Mouse (Mus musculus): ENCODE data around the gene Sirt3.

The Sirt3 gene

DNA sequence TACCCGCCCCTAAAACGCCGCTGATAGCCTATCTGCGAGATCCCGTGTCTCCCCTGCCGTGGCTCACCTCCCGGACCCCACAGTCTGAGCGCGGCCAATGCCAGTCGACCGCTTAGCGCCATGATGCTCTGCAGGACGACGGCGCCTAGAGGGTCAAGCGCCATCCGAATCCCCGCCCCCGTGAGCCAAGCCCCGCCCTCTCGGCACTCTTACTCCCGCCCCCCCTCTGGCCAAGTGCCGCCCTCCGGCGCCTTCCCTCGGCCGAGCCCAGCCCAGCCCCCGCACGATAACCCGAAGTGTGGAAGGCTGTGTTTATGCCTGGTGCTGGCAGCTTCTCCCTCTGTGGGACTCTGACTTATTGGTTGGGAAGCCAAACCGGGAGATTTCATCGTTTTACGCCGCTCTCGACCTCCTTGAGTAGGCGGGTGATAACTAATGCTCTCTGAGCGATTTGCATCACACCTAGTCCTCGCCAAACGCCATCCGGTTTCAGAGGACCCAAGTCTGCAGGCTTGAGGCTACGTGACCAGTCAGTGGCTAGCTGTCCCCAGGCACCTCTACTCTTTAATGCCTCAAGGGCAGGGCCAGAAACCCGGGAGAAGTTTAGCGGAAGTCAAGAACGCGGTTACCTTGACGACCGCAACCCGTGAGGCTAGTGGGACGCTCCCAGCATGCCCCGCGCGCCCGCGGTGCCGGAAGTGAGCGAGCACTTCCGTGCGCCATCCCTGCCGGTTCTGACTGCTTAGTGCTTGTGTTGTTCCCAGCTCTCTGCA lies at the start of gene Sirt3, which contains the start of gene Psmd13:
Gene Sirt3 (minus strand): TSS at position 614 of the 773 bp plus-strand sequence.
Gene Psmd13 (plus strand): TSS at position 273 of the 773 bp plus-strand sequence.
- peak; percentile 95 for DNase-seq (ENCODE audit: low read depth, low spot score)

DNA sequence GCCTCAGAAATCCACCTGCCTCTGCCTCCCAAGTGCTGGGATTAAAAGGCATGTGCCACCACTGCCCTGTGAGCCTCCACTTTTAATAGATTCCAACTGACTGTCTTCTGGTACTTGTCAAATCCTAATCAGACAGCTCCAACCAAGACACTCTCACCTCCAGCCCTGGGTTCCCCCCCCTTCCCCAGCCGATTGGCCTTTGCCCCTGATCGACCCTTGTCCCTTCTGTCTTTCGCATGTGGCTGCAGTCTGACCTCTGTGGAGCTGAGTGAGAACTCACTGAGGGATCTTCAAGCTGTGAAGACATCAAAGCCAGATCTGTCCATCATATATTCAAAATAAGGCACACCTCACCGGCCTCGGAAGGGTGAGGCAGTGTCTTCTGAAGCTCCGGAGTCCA lies 45.1 kb upstream of the Sirt3 start:
- no peak for DNase-seq (ENCODE audit: low read depth, low spot score)

DNA sequence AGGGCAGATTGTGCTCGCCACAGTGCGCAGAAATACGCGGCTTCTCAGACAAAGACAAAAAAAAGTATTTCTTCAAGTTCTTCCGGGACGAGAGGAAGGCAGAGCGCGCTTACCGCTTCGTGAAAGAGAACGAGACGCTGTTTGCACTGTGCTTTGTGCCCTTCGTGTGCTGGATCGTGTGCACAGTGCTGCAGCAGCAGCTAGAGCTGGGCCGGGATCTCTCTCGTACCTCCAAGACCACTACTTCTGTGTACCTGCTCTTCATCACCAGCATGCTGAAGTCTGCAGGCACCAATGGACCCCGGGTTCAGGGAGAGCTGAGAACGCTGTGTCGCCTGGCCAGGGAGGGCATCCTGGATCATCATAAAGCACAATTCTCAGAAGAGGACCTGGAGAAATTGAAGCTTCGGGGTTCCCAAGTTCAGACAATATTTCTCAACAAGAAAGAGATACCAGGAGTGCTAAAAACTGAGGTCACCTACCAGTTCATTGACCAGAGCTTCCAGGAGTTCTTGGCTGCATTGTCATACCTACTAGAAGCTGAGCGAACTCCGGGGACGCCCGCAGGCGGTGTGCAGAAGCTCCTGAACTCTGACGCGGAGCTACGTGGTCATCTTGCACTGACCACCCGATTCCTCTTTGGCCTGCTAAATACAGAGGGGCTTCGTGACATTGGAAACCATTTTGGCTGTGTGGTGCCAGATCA lies 41.1 kb upstream of the Sirt3 start:
- no peak for DNase-seq (ENCODE audit: low read depth, low spot score)

DNA sequence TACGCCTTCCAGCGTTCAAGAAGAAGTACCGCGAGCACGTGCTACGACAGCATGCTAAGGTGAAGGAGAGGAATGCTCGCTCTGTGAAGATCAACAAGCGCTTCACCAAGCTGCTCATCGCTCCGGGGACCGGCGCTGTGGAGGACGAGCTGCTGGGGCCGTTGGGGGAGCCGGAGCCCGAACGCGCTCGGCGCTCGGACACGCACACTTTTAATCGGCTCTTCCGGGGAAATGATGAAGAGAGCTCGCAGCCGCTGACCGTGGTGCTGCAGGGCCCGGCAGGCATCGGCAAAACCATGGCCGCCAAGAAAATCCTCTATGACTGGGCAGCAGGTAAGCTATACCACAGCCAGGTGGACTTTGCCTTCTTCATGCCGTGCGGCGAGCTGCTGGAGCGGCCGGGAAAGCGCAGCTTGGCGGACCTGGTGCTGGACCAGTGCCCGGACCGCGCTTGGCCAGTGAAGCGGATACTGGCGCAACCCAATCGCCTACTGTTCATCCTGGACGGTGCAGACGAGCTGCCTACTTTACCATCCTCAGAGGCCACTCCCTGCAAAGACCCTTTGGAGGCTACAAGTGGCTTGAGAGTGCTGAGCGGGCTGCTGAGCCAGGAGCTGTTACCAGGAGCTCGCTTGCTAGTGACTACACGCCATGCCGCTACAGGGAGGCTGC lies 40.4 kb upstream of the Sirt3 start:
- no peak for DNase-seq (ENCODE audit: low read depth, low spot score)

GRCm38 (mm10) chr7:140921225-140921975 lies 39.3 kb upstream of the Sirt3 start:
- DNase-seq (ENCODE audit: low read depth, low spot score) = no peak

- no peak for DNase-seq (ENCODE audit: low read depth, low spot score)
These were observed 38.4 kb upstream of the Sirt3 start, which contains the start of gene Nlrp6 for GRCm38 (mm10) chr7:140920418-140921029. TSS of gene Nlrp6 (plus strand) at chr7:140920902.

DNA sequence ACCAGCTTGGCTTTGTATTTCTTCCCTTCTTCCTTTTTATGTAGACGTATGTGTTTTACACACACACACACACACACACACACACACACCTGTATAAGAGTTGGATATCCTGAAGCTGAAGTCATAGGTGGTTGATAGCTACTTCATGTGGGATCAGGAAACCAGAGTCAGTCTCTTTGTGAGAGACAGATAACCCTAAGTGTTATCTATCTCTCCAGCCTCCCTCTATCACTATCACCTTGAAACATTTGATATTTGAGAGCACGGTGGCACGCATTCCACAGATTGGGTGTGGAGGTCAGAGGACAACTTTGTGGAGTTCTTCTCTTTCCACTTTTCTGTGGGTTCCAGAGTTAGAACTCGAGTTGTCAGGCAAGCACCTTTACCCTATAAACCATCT lies 37.8 kb upstream of the Sirt3 start:
- no peak for DNase-seq (ENCODE audit: low read depth, low spot score)

DNA sequence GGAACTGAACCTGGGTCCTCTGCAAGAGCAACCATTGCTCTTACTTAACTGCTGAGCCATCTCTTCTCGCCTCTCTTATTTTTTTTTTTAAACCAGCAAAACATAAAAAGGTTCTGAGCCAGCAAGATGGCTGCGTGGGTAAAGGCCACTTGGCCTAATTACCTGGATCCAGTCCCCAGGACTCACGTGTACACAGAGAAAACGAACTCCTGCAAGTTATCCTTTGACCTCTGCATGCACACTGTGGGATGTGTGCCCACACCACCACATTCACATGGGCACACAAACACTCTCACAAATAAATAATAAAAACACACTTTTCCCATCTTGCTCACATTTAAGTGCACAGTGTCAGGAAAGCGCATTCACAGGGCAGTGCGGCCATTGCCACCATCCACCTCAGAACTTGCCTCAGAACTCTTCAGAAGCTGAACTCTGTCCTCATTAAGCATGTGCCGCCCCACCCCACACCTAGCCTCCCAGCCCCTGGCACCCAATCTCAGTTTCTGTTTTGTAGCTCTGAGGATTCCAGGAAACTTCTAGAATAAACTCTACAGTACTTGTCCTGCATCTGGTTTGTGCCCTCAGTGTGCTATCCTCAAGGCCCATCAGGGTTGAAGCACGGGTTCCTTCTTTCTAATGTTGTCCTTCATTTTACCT lies 32.1 kb upstream of the Sirt3 start:
- DNase-seq (ENCODE audit: low read depth, low spot score) = no peak

DNA sequence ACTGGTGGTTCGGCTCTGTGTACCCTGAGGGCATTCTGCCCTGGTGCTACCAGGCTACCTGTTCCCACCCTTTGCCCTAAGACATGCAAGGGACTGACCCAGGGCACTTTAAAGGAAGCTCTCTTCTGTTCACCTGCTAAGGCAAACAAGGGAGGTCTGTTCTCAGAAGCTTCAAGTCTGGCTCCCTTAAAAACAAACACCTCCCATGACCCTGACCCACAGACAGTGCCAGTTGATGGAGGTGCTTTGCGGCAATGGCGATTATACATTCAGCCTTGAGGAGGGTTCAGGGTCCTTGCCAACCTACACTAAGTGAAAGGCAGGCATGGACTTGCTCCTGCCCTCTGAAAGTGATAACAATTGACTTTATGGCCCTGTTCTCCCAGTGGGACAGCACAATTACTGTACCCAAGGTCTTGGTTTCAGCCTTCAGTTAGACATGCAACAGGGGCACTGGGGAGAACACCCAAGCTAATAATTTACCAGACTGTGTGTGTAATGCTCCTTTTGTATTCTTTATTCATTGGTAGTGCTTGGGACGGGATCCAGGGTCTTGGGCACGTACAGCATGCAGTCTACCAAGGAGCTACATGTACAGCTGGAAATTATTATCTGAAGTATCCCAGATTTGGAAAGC lies 30.9 kb upstream of the Sirt3 start:
- no peak for DNase-seq (ENCODE audit: low read depth, low spot score)

GRCm38 (mm10) chr7:140912293-140912692 lies 30.2 kb upstream of the Sirt3 start:
- no peak for DNase-seq (ENCODE audit: low read depth, low spot score)

- peak; percentile 63 for DNase-seq (ENCODE audit: low read depth, low spot score)
These were observed 26.6 kb upstream of the Sirt3 start for GRCm38 (mm10) chr7:140908634-140909107.

- no peak for DNase-seq (ENCODE audit: low read depth, low spot score)
These were observed 26.1 kb upstream of the Sirt3 start for GRCm38 (mm10) chr7:140908181-140908580.

DNA sequence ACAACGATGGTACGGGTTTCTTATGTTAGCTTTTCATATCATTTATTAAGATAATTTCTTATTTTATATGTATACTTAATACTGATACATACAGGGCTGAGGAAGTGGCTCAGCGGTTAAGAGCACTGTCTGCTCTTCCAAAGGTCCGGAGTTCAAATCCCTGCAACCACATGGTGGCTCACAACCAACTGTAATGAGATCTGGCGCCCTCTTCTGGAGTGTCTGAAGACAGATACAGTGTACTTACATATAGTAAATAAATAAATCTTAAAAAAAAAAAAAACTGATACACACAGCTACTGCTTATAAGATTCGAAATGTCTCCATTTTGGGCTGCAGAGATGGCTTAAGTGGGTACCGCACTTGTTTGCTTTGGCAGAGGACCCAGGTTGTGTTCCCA lies 25.6 kb upstream of the Sirt3 start:
- DNase-seq (ENCODE audit: low read depth, low spot score) = peak; percentile 9

GRCm38 (mm10) chr7:140907131-140907530 lies 25.0 kb upstream of the Sirt3 start:
- no peak for DNase-seq (ENCODE audit: low read depth, low spot score)

DNA sequence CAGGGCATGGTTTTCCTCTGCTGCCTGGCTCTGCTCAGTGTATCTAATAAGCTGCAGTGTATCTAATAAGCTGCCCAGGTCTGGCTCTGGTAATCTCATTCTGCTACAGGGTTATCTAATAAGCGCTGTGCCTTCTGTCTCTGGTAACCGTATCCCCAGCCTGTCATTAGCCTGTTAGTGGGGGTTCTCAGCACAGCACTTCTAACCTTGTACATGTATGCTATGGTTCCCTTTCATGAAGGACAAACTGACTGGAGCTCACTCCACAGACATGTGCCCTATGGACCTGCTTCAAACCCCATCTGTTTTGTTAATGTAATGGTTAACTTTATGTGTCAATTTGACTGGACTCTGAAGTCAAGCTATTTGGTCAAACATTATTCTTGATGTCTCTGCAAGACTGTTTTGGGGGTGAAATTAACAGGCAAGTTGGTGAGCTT lies 23.6 kb upstream of the Sirt3 start:
- DNase-seq (ENCODE audit: low read depth, low spot score) = no peak

DNA sequence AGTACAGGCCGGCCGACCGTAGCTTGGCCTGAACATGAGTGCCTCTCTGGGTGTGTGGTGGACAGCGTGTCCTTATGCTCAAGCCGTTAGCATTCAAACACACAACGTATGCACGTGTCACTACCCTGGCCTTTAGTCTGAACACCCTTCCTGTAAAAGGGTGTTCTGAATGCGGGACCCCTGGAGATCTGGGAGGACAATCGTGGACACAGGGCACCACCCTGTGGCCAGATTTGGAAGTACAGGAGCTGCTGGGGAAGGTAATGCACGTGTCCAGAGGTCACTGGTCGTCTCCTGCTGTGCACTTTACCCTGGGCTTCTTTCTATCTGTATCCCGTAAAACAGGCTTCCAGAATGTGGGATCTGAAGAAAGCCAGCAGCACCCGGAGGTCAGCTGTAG lies 21.1 kb upstream of the Sirt3 start:
- peak; percentile 75 for DNase-seq (ENCODE audit: low read depth, low spot score)

- DNase-seq (ENCODE audit: low read depth, low spot score) = no peak
These were observed 20.1 kb upstream of the Sirt3 start for GRCm38 (mm10) chr7:140902036-140902875.

DNA sequence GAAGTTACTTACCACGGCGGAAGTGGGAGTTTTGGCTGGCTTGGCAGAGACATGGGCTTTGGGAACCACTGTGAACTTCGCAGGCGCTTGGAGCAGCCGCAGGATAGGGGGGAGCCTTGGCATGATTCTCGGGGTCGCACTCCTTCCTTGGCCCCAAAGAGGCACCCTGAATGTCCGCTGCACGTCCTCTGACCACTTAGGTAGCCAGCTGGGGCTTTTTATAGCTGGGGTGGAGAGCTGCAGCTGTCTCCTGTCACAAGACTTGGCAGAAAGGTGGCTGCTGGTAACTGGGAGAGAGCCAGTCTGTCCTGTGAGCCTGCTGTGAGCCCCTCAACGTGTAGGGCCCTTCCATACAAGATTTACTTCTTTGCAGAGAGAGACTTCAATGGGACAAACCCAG lies 18.1 kb upstream of the Sirt3 start, which contains the start of gene Cox8b:
Gene Cox8b (minus strand): TSS at position 227 of the 400 bp plus-strand sequence.
- no peak for DNase-seq (ENCODE audit: low read depth, low spot score)

DNA sequence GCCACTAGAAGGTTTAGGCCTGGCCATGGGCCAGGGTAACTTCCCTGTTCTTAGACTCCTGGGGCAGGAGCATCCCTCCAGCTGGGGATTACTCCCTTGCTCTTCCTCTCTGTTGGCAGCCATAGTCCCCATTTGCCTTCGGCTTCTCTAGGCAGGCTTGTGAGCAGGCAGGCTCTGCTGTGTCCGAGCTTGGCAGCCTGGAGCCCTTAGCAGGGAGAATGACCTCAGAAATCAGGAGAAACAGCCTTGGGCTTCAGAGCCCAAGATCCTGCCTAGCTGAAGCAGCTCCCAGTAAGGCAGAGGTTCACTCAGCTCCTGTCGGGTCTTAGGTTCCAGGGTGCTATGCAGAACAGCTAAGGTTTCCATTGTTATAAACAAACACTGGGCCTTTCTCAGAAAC lies 17.0 kb upstream of the Sirt3 start:
- no peak for DNase-seq (ENCODE audit: low read depth, low spot score)

All from A20 (cell line).